Mouse (Mus musculus): ENCODE data around the gene Gm3776.
"Not testable (repeated sequence)": the region's sequence is repeated elsewhere in the genome, so short reads cannot be mapped to it uniquely, and the experiment has no call there.

Gene Gm3776

GRCm38 (mm10) chr9:78293683-78294082 lies 36.8 kb downstream of the Gm3776 start:
- not testable (repeated sequence) for DNase-seq

- DNase-seq = not testable (repeated sequence)
Measured at GRCm38 (mm10) chr9:78294781-78295180, 37.9 kb downstream of the Gm3776 start.

- DNase-seq = peak in 1 of 2 experiments; percentile 5
Measured at GRCm38 (mm10) chr9:78296089-78296488, 39.2 kb downstream of the Gm3776 start.

GRCm38 (mm10) chr9:78298232-78298631 lies 41.3 kb downstream of the Gm3776 start:
- no peak for DNase-seq

GRCm38 (mm10) chr9:78299143-78299542 lies 42.2 kb downstream of the Gm3776 start:
- not testable (repeated sequence) for DNase-seq

GRCm38 (mm10) chr9:78308122-78308521 lies 51.2 kb downstream of the Gm3776 start:
- DNase-seq = not testable (repeated sequence)

- no peak for DNase-seq
Measured at GRCm38 (mm10) chr9:78314696-78315095, 57.8 kb downstream of the Gm3776 start, which contains the start of gene Omt2a. Gene Omt2a (minus strand): TSS chr9:78314796.
